Mouse (Mus musculus) left cerebral cortex, adult 8-10 months (tissue): Measurements from ENCODE around the gene Upb1. TPM values are rescaled to one million over a fixed set of nuclear protein-coding genes. Genes with fewer than 3 reads are reported as not detected.

Experiments
- total RNA-seq, 4 experiments: library from RNA; stranded (reverse); gene quantifications; 2 replicates each; pipeline ENCODE4 v1.2.4; 2022

Gene Upb1
- total RNA-seq, 4 experiments from 2014 or later = 0.55 to 1.4 (median 1.1) TPM

Other genes with a start within 250 kb of the Upb1 start
- 10 to 100 TPM; 42.5 to 47.8 (median 44.0) TPM for gene Specc1l, start 189.0 kb upstream of the Upb1 start, total RNA-seq
- gene Adora2a, start 84.2 kb upstream of the Upb1 start, total RNA-seq = 10 to 100 TPM; 57.0 to 85.4 (median 75.0) TPM
- gene Snrpd3, start 116.4 kb downstream of the Upb1 start, total RNA-seq = 10 to 100 TPM; 68.9 to 83.0 (median 81.2) TPM
- gene Gucd1, start 116.9 kb downstream of the Upb1 start, total RNA-seq = 10 to 100 TPM; 14.2 to 19.2 (median 15.2) TPM
- gene Lrrc75b, start 159.2 kb downstream of the Upb1 start, total RNA-seq = 10 to 100 TPM; 10.9 to 15.5 (median 12.0) TPM
- gene Ggt1, start 160.5 kb downstream of the Upb1 start, total RNA-seq = 1 to 10 TPM; 2.3 to 5.5 (median 4.5) TPM
- 1 to 10 TPM; 1.8 to 3.5 (median 2.4) TPM for gene Ggt5, start 188.2 kb downstream of the Upb1 start, total RNA-seq
- gene Susd2, start 242.9 kb downstream of the Upb1 start, total RNA-seq = 10 to 100 TPM in 2 of 4 experiments, 1 to 10 TPM in 2; 8.7 to 12.0 (median 10.3) TPM